Mouse (Mus musculus) kidney, embryonic 16.5 days (tissue): ENCODE results near the gene Mgst3. TPM values are rescaled to one million over a fixed set of nuclear protein-coding genes. Genes with fewer than 3 reads are reported as not detected.
"Not testable (repeated sequence)": the region's sequence is repeated elsewhere in the genome, so short reads cannot be mapped to it uniquely, and the experiment has no call there.

Experiments used
- ATAC-seq: fragments of 200-750 bp; cut with Nextera tagmentation; 2 replicates; pipeline ENCODE4 v1.8.0; 2017; ENCODE audit warnings: moderate TSS enrichment; ENCODE audit not compliant: low FRiP score, low TSS enrichment
- H3K27ac ChIP-seq: fragments of 300-500 bp; sonication (generic); 2 replicates; pipeline ENCODE4 v1.5.1; 2014; ENCODE audit warnings: low read length
- H3K27me3 ChIP-seq: fragments of 300-500 bp; sonication (generic); 2 replicates; pipeline ENCODE4 v1.6.1; 2014; ENCODE audit warnings: low read length, control low read depth, mixed read lengths; ENCODE audit not compliant: insufficient read depth
- H3K36me3 ChIP-seq: fragments of 300-500 bp; sonication (generic); 2 replicates; pipeline ENCODE4 v1.6.1; 2014; ENCODE audit warnings: low read length, control low read depth, mixed read lengths; ENCODE audit not compliant: insufficient read depth
- H3K4me1 ChIP-seq: fragments of 300-500 bp; sonication (generic); 2 replicates; pipeline ENCODE4 v1.6.1; 2014; ENCODE audit warnings: low read length, control low read depth, mixed read lengths; ENCODE audit not compliant: insufficient read depth
- H3K4me2 ChIP-seq: fragments of 300-500 bp; sonication (generic); replicated peaks from 2 replicates; pipeline ENCODE4 v1.6.1; 2014; ENCODE audit warnings: low read depth, low read length
- H3K4me3 ChIP-seq: fragments of 300-500 bp; sonication (generic); 2 replicates; pipeline ENCODE4 v1.5.1; 2014; ENCODE audit warnings: mild to moderate bottlenecking, low read length
- H3K9ac ChIP-seq: fragments of 300-500 bp; sonication (generic); replicated peaks from 2 replicates; pipeline ENCODE4 v1.6.1; 2014; ENCODE audit warnings: low read length
- H3K9me3 ChIP-seq: fragments of 300-500 bp; sonication (generic); 2 replicates; pipeline ENCODE4 v1.6.1; 2016; ENCODE audit warnings: low read length, control low read depth
- WGBS: fragments of 180-500 bp; shearing (Covaris S2); extraction: QIAGEN DNeasy Blood & Tissue Kit; methylation state at CpG from one replicate; pipeline ENCODE4 v1.1.7; 2014; 5-methylcytosine and 5-hydroxymethylcytosine counted together
- polyA plus RNA-seq: library from polyadenylated mRNA; unstranded; fragments of >200 nt; fragmentation: Nextera tagmentation; extraction: Ambion mirVana; gene quantifications from 2 replicates; pipeline ENCODE4 v1.2.1, GENCODE M21; 2015

The Mgst3 gene
- polyA plus RNA-seq, 1 experiment from 2014 or later: 58.0 TPM

GRCm38 (mm10) chr1:167349815-167350596, 43.6 kb downstream of the Mgst3 start, which contains the start of gene Aldh9a1:
TSS of gene Aldh9a1 (plus strand) at chr1:167349991.
- Histone ChIP-seq H3K27me3 (no peaks in the 10 kb centered on the region), H3K36me3 (peaks cover 5% of the 10 kb centered on the region; the same call in 1 of the 2 replicates), H3K27ac (peak within 1 kb of the TSS; percentile 62), H3K4me1 (no peaks in the 10 kb centered on the region), H3K4me2 (peak within 1 kb of the TSS; percentile 61), H3K4me3 (peak within 1 kb of the TSS; percentile 61), H3K9me3 (no peaks in the 10 kb centered on the region), H3K9ac (peak within 1 kb of the TSS; percentile 66)
- peak; percentile 99 for ATAC-seq
- under 1% methylated on average over 55 of the region's 55 CpGs for WGBS

GRCm38 (mm10) chr1:167349206-167349605, 44.4 kb downstream of the Mgst3 start:
- not testable (repeated sequence) for H3K36me3 ChIP-seq, H3K4me1 ChIP-seq, H3K9ac ChIP-seq, ATAC-seq, H3K27me3 ChIP-seq, H3K27ac ChIP-seq, H3K9me3 ChIP-seq, H3K4me3 ChIP-seq
- WGBS: 57% methylated on average over 3 of the region's 3 CpGs
- peak overlapping the region; percentile 61 for H3K4me2 ChIP-seq

- not testable (repeated sequence) for H3K36me3 ChIP-seq, H3K9ac ChIP-seq, H3K4me3 ChIP-seq, H3K27ac ChIP-seq, ATAC-seq, H3K9me3 ChIP-seq, H3K27me3 ChIP-seq, H3K4me1 ChIP-seq, H3K4me2 ChIP-seq
- WGBS: 79% methylated on average over 10 of the region's 10 CpGs
Observed at GRCm38 (mm10) chr1:167345994-167346520, 47.6 kb downstream of the Mgst3 start.

- H3K27me3 ChIP-seq: peaks cover 3% of the 10 kb centered on the region; the same call in 1 of the 2 replicates
- H3K4me2 ChIP-seq: no peak overlapping the region
- 87% methylated on average over 9 of the region's 10 CpGs for WGBS
- no peak overlapping the region for H3K4me3 ChIP-seq
- H3K9me3 ChIP-seq: no peaks in the 10 kb centered on the region
- no peak overlapping the region for H3K9ac ChIP-seq
- no peaks in the 10 kb centered on the region for H3K36me3 ChIP-seq
- ATAC-seq: no peak
- no peak overlapping the region for H3K27ac ChIP-seq
- H3K4me1 ChIP-seq: no peaks in the 10 kb centered on the region
Observed at GRCm38 (mm10) chr1:167342831-167343230, 50.8 kb downstream of the Mgst3 start.

- H3K27me3 ChIP-seq: peaks cover 3% of the 10 kb centered on the region; the same call in 1 of the 2 replicates
- 0 out of 2 replicates have a peak, but pooled peaks have one; percentile 16 for ATAC-seq
- H3K9ac ChIP-seq: no peak overlapping the region
- WGBS: 87% methylated on average over 3 of the region's 3 CpGs
- H3K4me2 ChIP-seq: peak overlapping the region; percentile 73
- H3K4me3 ChIP-seq: no peak overlapping the region
- no peaks in the 10 kb centered on the region for H3K9me3 ChIP-seq
- H3K27ac ChIP-seq: no peak overlapping the region
- H3K36me3 ChIP-seq: no peaks in the 10 kb centered on the region
- no peaks in the 10 kb centered on the region for H3K4me1 ChIP-seq
Observed at GRCm38 (mm10) chr1:167340910-167341528, 52.6 kb downstream of the Mgst3 start.

- Histone ChIP-seq H3K4me3 (peak overlapping the region; percentile 46), H3K9ac (peak overlapping the region; percentile 60), H3K27me3 (peaks cover 3% of the 10 kb centered on the region; the same call in 1 of the 2 replicates), H3K36me3 (no peaks in the 10 kb centered on the region), H3K9me3 (no peaks in the 10 kb centered on the region), H3K4me2 (peak overlapping the region; percentile 73), H3K4me1 (no peaks in the 10 kb centered on the region), H3K27ac (no peak overlapping the region)
- no peak; the same call in 1 of the 2 replicates for ATAC-seq
- WGBS: under 1% methylated on average over 47 of the region's 47 CpGs
Observed at GRCm38 (mm10) chr1:167340111-167340787, 53.4 kb downstream of the Mgst3 start.

GRCm38 (mm10) chr1:167339177-167339781, 54.4 kb downstream of the Mgst3 start:
- no peak overlapping the region for H3K4me2 ChIP-seq
- H3K4me1 ChIP-seq: no peaks in the 10 kb centered on the region
- no peak for ATAC-seq
- no peak overlapping the region for H3K27ac ChIP-seq
- peaks cover 3% of the 10 kb centered on the region; the same call in 1 of the 2 replicates for H3K27me3 ChIP-seq
- no peaks in the 10 kb centered on the region for H3K36me3 ChIP-seq
- H3K4me3 ChIP-seq: no peak overlapping the region
- WGBS: 69% methylated on average over 8 of the region's 9 CpGs
- H3K9ac ChIP-seq: no peak overlapping the region
- H3K9me3 ChIP-seq: no peaks in the 10 kb centered on the region

GRCm38 (mm10) chr1:167337463-167338095, 56.1 kb downstream of the Mgst3 start:
- H3K9me3 ChIP-seq: no peaks in the 10 kb centered on the region
- peaks cover 5% of the 10 kb centered on the region; the same call in 1 of the 2 replicates for H3K36me3 ChIP-seq
- H3K4me2 ChIP-seq: no peak overlapping the region
- peak; percentile 55; the same call in 1 of the 2 replicates for ATAC-seq
- WGBS: 21% methylated on average over 12 of the region's 12 CpGs
- no peak overlapping the region for H3K4me3 ChIP-seq
- no peak overlapping the region for H3K27ac ChIP-seq
- H3K9ac ChIP-seq: no peak overlapping the region
- peaks cover 3% of the 10 kb centered on the region; the same call in 1 of the 2 replicates for H3K27me3 ChIP-seq
- H3K4me1 ChIP-seq: no peaks in the 10 kb centered on the region

GRCm38 (mm10) chr1:167336398-167336797, 57.2 kb downstream of the Mgst3 start:
- no peak for ATAC-seq
- Histone ChIP-seq H3K4me2 (no peak overlapping the region), H3K4me3 (no peak overlapping the region), H3K27me3 (peaks cover 3% of the 10 kb centered on the region; the same call in 1 of the 2 replicates), H3K9me3 (no peaks in the 10 kb centered on the region), H3K27ac (no peak overlapping the region), H3K9ac (no peak overlapping the region), H3K36me3 (peaks cover 15% of the 10 kb centered on the region), H3K4me1 (no peaks in the 10 kb centered on the region)
- 81% methylated on average over 3 of the region's 3 CpGs for WGBS
